Mouse (Mus musculus) c-Kit-positive CD71-negative TER-119-negative erythroid progenitor cells, embryonic 14.5 days (primary cell): ENCODE results near the gene 1700001P01Rik.
A peak's percentile ranks its signal among the peaks of the same experiment; 100 is the strongest.
"Not testable (repeated sequence)": the region's sequence is repeated elsewhere in the genome, so short reads cannot be mapped to it uniquely, and the experiment has no call there.

Source experiments
- DNase-seq: peaks from one replicate; pipeline ENCODE4 v3.0.0-alpha.2; 2013; ENCODE audit warnings: low read depth

The 1700001P01Rik gene

DNA sequence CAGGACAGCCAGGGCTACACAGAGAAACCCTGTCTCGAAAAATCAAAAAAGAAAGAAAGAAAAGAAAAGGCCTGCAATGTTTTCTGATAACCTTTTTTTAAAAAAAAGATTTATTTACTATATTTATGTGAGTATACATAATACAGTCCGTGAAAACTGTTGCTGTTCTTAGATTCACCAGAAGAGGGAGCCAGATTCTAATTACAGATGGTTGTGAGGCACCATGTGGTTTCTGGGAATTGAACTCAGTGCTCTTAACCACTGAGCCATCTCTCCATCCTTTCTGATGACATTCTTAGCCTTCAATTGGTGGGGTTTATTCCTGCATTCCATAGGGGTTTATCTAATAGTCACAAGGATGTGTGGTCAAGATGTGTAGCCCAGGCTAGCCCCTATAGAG is 17.4 kb upstream of the 1700001P01Rik start:
- DNase-seq = peak; percentile 75

DNA sequence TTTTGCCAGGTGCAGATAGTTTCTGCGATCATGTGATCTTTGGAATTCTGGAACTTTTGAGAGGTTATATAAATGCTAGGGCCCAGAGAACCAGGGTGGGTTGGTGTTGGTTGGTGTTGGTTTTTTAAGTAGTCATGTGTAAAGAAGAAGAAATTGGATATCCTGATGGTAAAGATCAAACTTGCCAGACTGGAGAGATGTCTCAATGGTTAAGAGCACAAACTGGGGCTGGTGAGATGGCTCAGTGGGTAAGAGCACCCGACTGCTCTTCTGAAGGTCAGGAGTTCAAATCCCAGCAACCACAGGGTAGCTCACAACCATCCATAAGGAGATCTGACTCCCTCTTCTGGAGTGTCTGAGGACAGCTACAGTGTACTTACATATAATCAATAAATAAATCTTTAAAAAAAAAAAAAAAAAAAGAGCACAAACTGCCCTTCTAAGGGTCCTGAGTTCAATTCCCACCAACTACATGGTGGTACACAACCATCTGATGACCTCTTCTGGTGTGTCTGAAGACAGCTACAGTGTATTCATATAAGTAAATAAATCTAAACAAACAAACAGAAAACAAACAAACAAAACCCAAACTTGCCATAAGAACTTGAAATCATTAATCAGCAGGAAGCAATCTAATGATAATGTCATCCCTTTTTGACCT is 15.2 kb upstream of the 1700001P01Rik start:
- not testable (repeated sequence) for DNase-seq

DNA sequence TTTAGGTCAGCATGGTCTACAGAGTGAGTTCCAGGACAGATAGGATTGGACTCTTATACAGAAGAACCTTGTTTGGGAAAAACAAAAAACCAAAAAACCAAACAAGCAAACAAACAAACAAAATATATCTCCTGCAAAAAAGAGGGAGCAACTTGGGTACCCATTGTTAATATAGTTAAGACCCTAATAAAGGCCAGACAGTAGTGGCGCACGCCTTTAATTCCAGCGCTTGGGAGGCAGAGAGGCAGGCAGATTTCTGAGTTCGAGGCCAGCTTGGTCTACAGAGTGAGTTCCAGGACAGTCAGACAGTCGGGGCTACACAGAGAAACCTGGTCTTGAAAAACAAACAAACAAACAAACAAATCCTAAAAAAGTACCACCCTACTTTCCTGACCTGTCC is 14.0 kb upstream of the 1700001P01Rik start:
- DNase-seq = no peak

DNA sequence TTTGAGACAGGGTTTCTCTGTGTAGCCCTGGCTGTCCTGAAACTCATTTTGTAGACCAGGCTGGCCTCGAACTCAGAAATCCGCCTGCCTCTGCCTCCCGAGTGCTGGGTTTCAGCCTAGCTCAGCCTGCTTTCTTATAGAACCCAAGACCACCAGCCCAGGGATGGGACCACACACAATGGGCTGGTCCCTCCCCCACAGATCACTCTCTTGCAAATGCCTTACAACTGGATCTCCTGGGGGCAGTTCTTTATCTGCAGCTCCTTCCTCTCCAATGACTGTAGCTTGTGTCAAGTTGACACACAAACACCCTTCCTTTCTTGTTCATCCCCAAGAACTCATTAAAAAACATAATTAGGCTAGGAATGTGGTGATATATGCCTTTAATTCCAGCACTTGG is 12.2 kb upstream of the 1700001P01Rik start:
- DNase-seq = no peak

DNA sequence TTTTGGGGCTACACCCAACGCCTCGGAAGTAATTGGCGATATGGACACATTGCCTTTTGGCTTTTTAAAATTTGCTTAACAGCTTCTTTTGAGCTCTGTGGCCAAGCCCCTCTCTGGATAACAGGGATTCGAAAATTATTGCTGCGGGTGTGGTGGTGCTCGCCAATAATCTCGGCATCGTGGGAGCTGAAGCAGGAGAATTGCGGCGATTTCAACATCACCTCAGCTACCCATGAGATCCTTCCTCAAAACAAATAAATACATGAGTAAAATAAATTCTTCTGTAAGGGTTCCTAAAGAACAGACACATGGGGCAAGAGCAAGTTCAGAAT is 6.8 kb upstream of the 1700001P01Rik start:
- no peak for DNase-seq

DNA sequence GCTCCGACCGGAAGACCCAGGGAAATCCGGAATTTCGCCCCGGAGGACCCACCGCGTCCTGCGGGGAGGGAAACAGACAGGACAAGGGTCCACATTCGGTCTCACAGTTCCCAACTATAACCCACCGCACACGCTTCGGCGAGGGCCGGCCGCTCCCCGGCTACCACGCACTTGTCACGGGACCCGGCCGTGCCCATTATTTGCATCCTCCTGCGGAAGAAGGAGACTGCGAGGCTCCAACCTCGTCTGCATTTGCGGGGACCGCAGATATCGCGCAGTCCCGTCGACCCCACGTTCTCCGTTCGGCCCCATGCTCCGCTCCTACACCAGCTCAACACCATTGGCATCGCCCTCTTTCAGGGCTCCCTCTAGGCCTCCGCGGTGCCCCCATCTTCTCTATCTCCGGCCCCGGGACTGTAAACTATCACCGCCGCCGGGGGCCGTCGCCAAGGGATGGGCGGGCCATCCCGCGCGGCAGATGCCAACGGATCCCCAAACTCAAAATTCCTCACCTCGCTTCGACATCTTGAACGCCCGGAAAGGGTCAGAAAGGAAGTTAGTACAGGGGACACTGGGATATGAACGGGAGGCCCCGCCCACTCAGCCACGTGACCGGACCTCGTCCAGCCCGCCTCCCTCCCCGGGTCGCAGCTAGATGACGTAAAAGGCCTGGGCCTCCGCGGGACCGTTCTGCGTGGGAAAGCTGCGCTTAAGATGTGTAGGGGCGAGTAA is 6.3 kb upstream of the 1700001P01Rik start, which contains the start of gene Rpl23:
Rpl23 (minus strand) TSS at position 606 of the 732 bp plus-strand sequence.
- peak; percentile 99 for DNase-seq

DNA sequence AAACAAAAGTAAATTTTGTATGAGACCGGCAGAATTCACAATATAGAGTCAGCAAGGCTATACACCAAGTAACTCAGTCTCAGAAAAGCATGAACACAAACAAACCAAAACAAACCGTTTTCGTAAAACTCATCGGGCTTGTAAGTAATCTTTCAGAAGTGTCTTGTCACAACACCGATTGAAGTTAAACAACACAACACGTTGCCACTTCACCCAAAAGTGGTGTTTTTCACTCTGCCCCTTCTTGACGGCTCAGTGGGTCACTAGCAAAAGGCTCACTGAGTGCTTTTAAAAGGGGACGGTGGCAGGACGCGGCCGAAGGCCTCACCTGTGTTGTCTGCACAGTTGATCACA is 5.7 kb upstream of the 1700001P01Rik start:
- no peak for DNase-seq

DNA sequence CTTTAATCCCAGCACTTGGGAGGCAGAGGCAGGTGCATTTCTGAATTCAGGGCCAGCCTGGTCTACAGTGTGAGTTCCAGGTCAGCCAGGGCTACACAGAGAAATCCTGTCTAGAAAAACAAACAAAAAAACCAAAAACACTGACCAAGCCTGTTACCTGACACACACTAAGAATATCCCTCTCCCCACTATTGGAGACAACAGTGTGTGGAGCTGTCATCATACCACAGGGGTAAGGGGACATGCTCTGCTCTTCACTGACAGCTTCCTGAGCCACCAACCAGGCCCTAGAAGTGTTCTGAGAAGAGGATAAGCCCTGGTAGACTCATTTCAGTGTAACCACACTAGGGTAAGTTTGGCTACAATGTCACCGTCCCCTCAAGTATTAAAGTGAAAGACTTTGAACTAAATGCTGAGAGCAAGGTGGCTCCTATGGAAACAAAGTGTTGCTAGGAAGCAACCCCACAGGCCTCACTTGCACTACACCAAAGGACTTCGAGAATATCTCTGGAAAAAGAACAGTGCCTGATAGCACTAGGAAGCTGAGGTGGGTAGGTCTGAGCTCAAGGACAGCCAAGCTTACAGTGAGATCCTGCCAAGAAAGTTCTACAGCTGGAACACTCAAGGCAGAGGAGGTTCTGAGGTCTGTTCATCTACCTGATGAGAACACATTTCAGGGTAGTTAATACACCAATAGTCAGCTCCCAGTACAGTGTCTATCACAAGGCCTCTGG is 4.4 kb upstream of the 1700001P01Rik start:
- no peak for DNase-seq

DNA sequence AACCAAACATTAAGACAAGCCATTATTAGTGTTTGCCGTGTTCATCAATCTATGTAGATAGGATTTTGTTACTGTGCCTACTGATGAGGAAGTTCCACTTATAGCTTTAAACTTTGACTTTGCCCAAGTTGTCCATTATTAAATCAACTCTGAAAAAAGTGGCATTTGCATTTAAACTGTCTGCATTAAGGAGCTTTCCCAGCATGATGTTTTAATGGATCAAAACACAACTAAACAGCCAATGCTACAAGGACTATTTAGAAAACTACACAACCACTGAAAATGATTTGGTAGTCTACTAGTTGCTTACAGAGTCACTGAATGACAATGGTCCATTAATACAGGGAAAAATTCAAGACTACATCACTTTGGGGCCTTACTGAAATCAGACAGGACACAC is 3.2 kb upstream of the 1700001P01Rik start:
- no peak for DNase-seq

DNA sequence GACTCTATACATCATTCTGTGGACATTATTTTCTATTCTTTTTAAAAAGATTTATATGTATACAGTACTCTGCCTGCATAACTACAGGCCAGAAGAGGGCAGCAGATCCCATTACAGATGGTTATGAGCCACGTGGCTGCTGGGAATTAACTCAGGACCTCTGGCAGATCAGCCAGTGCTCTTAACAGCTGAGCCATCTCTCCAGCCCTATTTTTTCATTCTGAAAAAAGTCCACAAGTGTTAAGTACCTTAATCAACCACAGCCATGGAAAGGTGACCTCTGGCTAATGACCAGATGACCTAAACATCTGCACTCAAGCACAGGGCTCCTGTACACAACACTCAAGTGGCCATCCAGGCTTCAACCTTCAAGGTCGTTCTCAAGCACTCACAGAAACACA is 1.4 kb upstream of the 1700001P01Rik start:
- no peak for DNase-seq

DNA sequence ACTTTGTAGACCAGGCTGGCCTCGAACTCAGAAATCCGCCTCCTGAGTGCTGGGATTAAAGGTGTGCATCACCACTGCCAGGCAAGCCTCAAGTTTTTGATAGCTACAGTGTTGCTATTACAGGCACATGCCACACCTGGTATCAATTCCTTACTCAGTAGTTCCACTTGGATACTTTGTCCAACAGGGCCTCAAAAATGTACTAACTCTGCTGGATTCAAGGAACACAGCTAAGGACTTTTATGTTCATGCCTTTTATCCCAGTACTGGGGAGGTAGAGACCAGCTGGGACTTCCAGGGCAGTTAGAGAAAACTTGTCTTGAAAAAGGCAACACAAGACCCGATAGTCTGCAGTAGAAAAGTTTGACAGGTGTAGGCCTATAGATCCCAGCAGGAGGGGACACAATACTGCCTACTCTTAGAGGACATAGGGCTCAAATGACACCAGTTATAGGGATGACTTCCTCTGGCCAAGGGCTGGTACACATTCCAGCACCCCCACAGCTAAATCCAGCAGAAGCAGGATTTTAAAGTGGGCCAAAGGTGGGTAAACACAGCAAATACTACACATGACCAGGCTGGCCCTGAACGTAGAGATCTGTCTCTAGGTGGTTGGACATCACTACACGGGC is 895 bp upstream of the 1700001P01Rik start:
- no peak for DNase-seq

DNA sequence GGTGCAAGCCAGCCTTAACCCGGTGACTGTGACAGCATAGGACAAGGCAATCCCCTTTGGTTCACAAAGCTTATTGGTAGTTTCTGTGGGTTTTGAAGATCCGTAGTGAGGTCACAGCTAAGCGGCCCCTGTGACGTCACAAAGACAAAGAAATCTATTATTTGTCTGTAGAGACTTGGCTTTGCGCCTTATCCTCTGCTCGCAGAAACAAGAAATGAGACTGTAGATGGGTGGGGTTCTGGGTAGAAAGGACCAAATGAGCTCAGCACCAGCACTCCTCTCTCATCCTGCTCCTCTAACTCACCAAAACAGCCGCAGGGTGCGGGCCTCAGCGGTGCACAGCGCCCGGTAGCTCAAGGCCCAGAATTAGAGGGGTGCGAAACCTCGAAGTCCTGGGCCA is 532 bp downstream of the 1700001P01Rik start:
- DNase-seq = no peak

DNA sequence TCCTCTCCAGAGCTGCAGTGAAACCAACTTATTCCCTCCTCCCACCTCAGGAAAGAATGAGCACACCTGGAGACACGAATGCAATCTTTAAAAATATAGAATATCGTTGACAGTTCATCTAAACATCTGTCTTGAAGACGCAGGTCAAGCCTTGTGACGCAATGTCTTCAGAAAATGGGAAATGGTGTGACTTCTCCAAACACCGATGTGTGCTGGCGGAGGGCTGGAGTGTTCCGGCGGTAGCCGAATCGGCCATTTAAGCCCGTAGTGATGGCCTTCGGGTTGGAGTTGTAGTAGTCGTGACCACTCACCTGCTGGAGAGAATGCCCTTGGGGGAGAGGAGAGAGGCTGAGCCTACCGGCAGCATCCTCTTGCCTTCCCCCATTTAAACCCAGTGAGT is 4.3 kb downstream of the 1700001P01Rik start:
- no peak for DNase-seq

DNA sequence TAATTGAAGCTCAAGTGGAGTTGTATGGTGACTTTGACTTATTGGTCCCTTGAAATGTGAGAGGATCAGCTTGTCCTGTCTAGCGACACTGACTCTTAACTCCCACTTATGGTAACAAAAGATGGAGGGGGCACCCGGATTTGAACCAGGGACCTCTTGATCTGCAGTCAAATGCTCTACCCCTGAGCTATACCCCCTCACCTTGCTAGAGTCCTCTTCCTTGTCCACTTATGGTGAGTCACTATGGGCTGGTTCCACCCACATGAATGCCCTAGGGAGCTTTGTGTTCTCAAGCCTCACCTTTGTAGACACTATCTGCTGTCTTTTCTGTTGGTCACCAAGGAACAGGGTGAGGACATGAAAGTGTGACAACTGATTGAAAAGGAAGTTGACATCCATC is 6.0 kb downstream of the 1700001P01Rik start:
- no peak for DNase-seq

DNA sequence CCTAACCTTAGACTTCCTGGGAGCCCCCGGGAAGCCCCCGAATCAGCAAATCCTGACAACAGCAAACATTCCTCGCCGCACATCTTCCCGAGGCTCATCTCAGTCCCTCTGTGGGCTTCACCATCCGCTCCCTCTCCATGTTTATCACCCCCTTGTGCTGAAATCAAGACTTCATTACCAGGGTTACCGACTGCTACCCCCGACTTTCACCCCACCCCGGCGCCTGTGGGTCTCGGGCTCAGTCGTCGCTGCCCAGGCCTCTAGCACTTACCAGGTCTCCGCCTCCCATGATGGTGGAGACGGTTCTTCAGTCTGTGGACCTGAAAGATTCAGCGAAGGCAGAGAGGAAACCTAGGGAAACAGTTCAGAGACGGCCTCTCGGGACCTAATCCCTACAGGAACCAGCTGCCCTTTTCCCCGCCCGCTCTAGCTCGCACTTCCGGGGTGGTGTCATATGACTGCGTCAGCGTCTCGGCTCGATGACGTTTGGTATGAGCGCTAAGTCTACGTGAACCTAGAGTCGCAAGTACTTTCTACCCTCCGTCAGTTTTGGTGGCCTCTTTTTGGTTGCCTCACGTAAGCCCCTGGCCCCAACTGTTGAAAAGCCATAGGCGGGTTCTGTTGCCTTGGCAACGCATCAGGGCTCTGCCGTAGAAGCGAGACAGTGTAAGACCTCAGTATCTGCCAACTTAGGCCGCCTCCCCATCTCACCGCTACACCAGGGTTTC is 9.4 kb downstream of the 1700001P01Rik start, which contains the start of gene Cwc25:
Cwc25 (minus strand) TSS at position 403 of the 728 bp plus-strand sequence.
- peak; percentile 97 for DNase-seq

DNA sequence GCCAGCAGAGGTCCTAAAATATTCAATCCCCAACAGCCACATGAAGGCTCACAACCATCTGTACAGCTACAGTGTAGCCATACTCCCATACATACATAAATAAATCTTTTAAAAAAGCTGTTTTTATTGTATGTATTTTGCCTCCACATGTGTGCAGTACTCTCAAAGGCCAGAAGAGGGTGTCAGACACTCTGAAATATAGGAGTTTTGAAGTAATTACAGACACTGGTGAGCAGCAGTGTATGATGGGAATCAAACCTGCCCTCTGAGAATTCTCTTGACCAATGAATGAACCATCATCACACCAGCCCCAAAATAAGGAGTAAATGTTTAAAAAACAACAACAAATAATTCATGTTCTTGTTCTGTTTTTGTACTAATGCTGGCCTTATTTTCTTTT is 14.1 kb downstream of the 1700001P01Rik start:
- DNase-seq = no peak

DNA sequence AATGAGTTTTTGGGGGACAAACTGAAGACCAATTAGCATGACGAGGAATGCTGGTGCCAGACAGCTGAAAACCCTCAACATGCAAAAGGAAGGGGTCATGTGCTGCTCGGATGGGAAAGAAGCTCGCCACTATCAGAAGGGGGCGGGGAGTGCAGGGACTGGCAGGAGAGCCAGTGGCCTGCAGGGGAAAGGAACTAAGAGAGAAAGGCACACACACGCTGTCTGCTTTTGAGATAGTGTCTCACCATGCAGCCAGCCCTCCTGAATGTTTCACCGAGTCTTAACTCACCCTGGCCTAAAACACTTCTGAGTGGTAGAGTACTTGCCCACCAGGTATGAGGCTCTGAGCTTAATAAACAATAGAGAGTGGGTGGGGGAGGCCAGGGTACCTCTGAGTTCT is 16.8 kb downstream of the 1700001P01Rik start:
- no peak for DNase-seq

DNA sequence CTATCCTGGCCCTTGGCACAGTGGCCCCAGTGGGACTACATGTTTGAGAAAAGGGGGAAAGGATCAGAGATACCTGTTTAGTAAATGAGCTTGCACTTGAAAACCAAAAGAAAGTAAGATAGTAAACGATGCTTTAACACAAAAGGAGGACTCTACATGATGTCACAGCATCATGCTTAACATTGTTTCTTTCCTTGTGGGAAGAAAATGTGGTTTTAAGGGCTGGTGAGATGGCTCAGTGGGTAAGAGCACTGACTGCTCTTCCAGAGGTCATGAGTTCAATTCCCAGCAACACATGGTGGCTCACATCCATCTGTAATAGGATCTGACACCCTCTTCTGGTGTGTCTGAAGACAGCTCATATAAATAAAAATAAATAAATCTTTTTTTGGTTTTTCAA is 17.6 kb downstream of the 1700001P01Rik start:
- no peak for DNase-seq

DNA sequence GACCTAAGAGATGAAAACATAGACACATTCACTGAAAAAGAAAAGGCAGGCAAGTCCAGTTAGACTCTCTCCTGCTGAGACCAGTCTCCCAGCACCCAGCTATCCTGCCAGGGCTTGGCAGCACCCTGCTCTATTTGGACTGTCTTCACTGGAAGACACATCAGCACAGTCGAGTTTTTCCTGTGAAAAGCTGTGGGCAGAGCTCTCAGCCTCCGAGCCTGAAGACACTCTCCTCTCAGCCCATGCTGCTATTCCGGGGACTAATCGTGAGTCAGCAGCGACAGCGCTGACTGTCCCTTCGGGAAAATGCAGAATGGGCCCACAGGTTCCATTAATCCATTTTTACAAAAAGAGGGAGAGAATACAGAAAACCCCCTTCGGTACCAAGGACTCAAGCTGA is 22.4 kb downstream of the 1700001P01Rik start:
- no peak for DNase-seq

DNA sequence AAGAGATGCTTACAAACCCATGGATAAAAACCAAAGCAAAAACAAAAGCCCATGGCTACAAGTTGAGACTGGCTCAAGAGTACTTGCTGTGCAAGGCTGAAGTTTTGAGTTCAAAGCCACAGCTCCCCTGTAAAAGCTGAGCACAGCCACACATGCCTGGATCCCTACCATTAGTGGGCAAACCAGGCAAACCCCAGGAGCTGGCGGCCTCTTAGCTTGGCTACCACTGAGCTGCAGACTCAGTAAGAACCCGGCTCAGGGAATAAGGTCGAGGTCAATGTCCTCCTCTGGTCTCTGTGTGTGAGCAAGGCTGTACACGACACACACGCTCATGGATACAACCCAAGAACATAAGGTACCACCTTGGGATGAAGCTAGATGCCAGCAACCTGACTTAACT is 27.2 kb downstream of the 1700001P01Rik start:
- DNase-seq = no peak

DNA sequence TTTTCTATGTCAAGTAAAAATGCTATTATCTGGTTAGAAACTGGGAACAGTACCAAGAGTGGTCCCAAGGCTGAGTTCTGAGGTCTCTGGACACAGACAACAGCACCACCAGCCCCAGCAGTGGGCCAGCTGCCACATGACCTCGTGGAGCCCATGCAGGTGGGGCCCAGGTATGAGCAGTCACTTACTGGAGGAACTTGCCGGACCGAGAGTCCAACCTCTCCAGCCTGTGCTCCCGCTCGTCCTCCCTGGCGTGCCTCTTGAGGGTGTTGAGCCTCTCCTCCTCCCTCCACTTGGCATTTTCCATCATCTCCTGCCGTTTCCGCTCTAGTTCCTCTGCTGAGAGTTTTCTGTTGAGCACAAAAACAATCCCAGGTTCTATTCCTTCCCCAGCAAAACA is 27.9 kb downstream of the 1700001P01Rik start:
- no peak for DNase-seq

DNA sequence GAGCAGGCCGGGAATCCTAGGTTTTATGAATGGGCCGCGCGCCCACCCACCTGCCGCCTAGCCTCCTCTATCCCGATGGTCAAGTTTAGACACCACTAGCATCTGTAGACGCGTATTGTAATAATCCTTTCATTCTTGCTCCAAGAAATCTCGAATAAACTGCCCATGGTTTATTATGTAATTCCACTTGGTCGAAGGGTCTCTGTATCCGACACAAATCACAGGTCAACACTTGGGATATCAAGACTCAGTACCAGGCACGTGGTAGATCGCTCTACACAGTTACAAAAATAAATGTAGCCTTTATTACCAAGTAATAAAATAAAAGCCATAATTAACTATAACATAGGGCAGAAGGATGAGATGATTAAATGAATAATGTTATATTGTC is 30.4 kb downstream of the 1700001P01Rik start:
- DNase-seq = no peak
